8 mouse cellular contexts compared by ENCODE assay signal in the genomic region with DNA sequence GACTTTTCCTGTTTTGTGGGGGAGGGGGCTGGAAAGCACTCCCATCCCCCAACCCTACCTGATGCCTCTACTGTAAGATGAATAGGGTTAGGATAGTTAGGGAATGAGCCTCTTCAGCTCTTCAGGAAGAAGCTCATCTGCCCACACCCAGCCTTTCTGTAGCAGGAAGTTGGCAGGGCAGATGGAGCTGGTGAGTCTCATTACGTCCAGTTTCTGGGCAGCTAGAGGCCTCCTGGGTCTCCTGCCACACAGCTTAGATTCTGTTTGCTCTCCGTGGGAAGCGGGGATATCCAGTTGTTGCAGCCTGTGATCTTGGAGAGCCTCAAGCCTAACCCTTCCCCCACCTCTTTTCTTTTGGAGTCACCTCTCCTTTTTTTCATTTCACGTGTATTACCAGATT. TPM values are rescaled to one million over a fixed set of nuclear protein-coding genes. Genes with fewer than 3 reads are reported as not detected.
DNase-seq lines count a peak whose midpoint lies in the region; ATAC-seq and TF ChIP-seq lines count a peak whose summit lies in the region.

No protein-coding gene starts in this region.

- peak overlapping the region; percentile 67 for H3K27ac ChIP-seq in forebrain, embryonic 15.5 days (replicated peaks)
- peak overlapping the region; percentile 89 for H3K27ac ChIP-seq in liver, embryonic 14.5 days
- peak overlapping the region; percentile 97 for H3K27ac ChIP-seq in stomach, embryonic 15.5 days

- no peak for ATAC-seq in erythroblast, adult 5-6 weeks (replicated peaks; ENCODE audit: low FRiP score, poor library complexity, severe bottlenecking)
- ATAC-seq in forebrain, embryonic 15.5 days (replicated peaks), result no peak
- ATAC-seq in liver, embryonic 14.5 days (ENCODE audit: insufficient read depth), result no peak
- ATAC-seq in stomach, embryonic 15.5 days (ENCODE audit: insufficient read depth, low FRiP score, low read depth), result no peak

- WGBS in forebrain, embryonic 15.5 days, result 8% methylated on average over 4 of the region's 4 CpGs
- 12% methylated on average over 4 of the region's 4 CpGs for WGBS in liver, embryonic 14.5 days (ENCODE audit: insufficient replicate concordance)
- WGBS in stomach, embryonic 15.5 days, result 9% methylated on average over 4 of the region's 4 CpGs

- no peak for TF ChIP-seq CTCF in E14TG2a.4 (conservative IDR thresholded peaks at IDR 0.05; ENCODE audit: low read length)
- TF ChIP-seq CTCF in liver, embryonic 14.5 days (IDR thresholded peaks at IDR 0.05; ENCODE audit: low read depth), result no peak

- no peak overlapping the region for H3K9ac ChIP-seq in forebrain, embryonic 15.5 days (replicated peaks)
- peak overlapping the region; percentile 100 for H3K9ac ChIP-seq in liver, embryonic 14.5 days (replicated peaks)
- no peak overlapping the region for H3K9ac ChIP-seq in stomach, embryonic 15.5 days

- no peak for DNase-seq in liver, embryonic 14.5 days (ENCODE audit: low read depth in 3 of 3, low spot score in 3 of 3)
- DNase-seq in cerebellum, postnatal 4 days (ENCODE audit: low spot score in 2 of 2), result no peak
- no peak for DNase-seq in left cerebral cortex, adult 18-20 months (ENCODE audit: low spot score in 2 of 2)

- TF ChIP-seq EP300 in liver, embryonic 14.5 days (IDR thresholded peaks at IDR 0.05; ENCODE audit: low read depth), result no peak

- H3K4me1 ChIP-seq in erythroblast, embryonic 14.5 days (ENCODE audit: control insufficient read depth), result peaks cover 88% of the 10 kb centered on the region
- peaks cover 68% of the 10 kb centered on the region for H3K4me1 ChIP-seq in E14TG2a.4 (replicated peaks; ENCODE audit: low read depth, low read length)
- peaks cover 42% of the 10 kb centered on the region for H3K4me1 ChIP-seq in forebrain, embryonic 15.5 days
- H3K4me1 ChIP-seq in liver, embryonic 14.5 days (replicated peaks; ENCODE audit: control insufficient read depth in 2 of 2, insufficient read depth in 2 of 2, low read length in 1 of 2), result peaks cover 51 to 58% of the 10 kb centered on the region in 2 experiments
- peaks cover 37% of the 10 kb centered on the region for H3K4me1 ChIP-seq in stomach, embryonic 15.5 days

- H3K27me3 ChIP-seq in erythroblast, embryonic 14.5 days (ENCODE audit: control insufficient read depth), result no peaks in the 10 kb centered on the region
- H3K27me3 ChIP-seq in E14TG2a.4 (ENCODE audit: insufficient read depth, low read length), result no peaks in the 10 kb centered on the region
- H3K27me3 ChIP-seq in forebrain, embryonic 15.5 days, result no peaks in the 10 kb centered on the region
- H3K27me3 ChIP-seq in liver, embryonic 14.5 days (ENCODE audit: control insufficient read depth, insufficient read depth, low read length), result no peaks in the 10 kb centered on the region
- H3K27me3 ChIP-seq in stomach, embryonic 15.5 days (replicated peaks), result no peaks in the 10 kb centered on the region

- peak overlapping the region; percentile 100 for H3K4me3 ChIP-seq in erythroblast, embryonic 14.5 days (replicated peaks)
- peak overlapping the region; percentile 96 for H3K4me3 ChIP-seq in E14TG2a.4 (replicated peaks; ENCODE audit: low read length)
- H3K4me3 ChIP-seq in forebrain, embryonic 15.5 days, result peak overlapping the region; percentile 39; the same call in 1 of the 2 replicates
- H3K4me3 ChIP-seq in liver, embryonic 14.5 days (ENCODE audit: insufficient read depth in 1 of 2, low read depth in 2 of 2, low read length in 2 of 2), result peak overlapping the region; percentile 36 to 100
- H3K4me3 ChIP-seq in stomach, embryonic 15.5 days (replicated peaks), result peak overlapping the region; percentile 32

- H3K36me3 ChIP-seq in erythroblast, embryonic 14.5 days (ENCODE audit: control insufficient read depth), result peaks cover 69% of the 10 kb centered on the region
- peaks cover 43% of the 10 kb centered on the region for H3K36me3 ChIP-seq in E14TG2a.4 (ENCODE audit: insufficient read depth, low read length)
- peaks cover 17% of the 10 kb centered on the region for H3K36me3 ChIP-seq in forebrain, embryonic 15.5 days
- H3K36me3 ChIP-seq in liver, embryonic 14.5 days (replicated peaks; ENCODE audit: control insufficient read depth, insufficient read depth, low read depth), result peaks cover 25% of the 10 kb centered on the region
- peaks cover 20% of the 10 kb centered on the region for H3K36me3 ChIP-seq in stomach, embryonic 15.5 days

- H3K9me3 ChIP-seq in erythroblast, embryonic 14.5 days (ENCODE audit: control insufficient read depth, low read length), result no peaks in the 10 kb centered on the region
- no peaks in the 10 kb centered on the region for H3K9me3 ChIP-seq in E14TG2a.4 (ENCODE audit: low read length)
- H3K9me3 ChIP-seq in forebrain, embryonic 15.5 days, result no peaks in the 10 kb centered on the region
- no peaks in the 10 kb centered on the region for H3K9me3 ChIP-seq in liver, embryonic 14.5 days (ENCODE audit: control insufficient read depth, low read length)
- H3K9me3 ChIP-seq in stomach, embryonic 15.5 days, result no peaks in the 10 kb centered on the region

- H3K4me2 ChIP-seq in forebrain, embryonic 15.5 days (replicated peaks), result peak overlapping the region; percentile 47; the same call in 1 of the 2 replicates
- peak overlapping the region; percentile 91 for H3K4me2 ChIP-seq in liver, embryonic 14.5 days (ENCODE audit: low read depth)
- H3K4me2 ChIP-seq in stomach, embryonic 15.5 days, result peak overlapping the region; percentile 77

RNA-seq across cellular contexts. Expression of gene Hdgf, which starts 3.8 kb away (rescaled TPM):
- 86.9 and 109 TPM in 2 replicates for polyA plus RNA-seq in erythroblast, embryonic 14.5 days (2012)
- total RNA-seq in erythroblast, adult 5-6 weeks (2015; ENCODE audit: low replicate concordance), result 99.5 and 116 TPM in 2 replicates
- 131 and 168 TPM in 2 replicates for total RNA-seq in erythroblast, adult 5-6 weeks (2017; ENCODE audit: low replicate concordance)
- 226 and 235 TPM in 2 replicates for polyA plus RNA-seq in forebrain, embryonic 15.5 days (2015; fragmentation: Nextera tagmentation; extraction: Ambion mirVana)
- 108 and 167 TPM in 2 replicates for polyA plus RNA-seq in liver, embryonic 14.5 days (2012; rRNA removed)
- polyA plus RNA-seq in liver, embryonic 14.5 days (2014; fragmentation: Nextera tagmentation; extraction: Ambion mirVana), result 204 and 256 TPM in 2 replicates
- polyA plus RNA-seq in stomach, embryonic 15.5 days (2015; fragmentation: Nextera tagmentation; extraction: Ambion mirVana), result 238 and 249 TPM in 2 replicates
- total RNA-seq in left cerebral cortex, adult 18-20 months (2021), result 100 to 1,000 TPM; 154 TPM

RNA-seq across cellular contexts. Expression of gene Mrpl24, which starts 9.4 kb away (rescaled TPM):
- polyA plus RNA-seq in erythroblast, embryonic 14.5 days (2012), result 0.97 and 1.1 TPM in 2 replicates
- 24.0 and 39.1 TPM in 2 replicates for total RNA-seq in erythroblast, adult 5-6 weeks (2015; ENCODE audit: low replicate concordance)
- total RNA-seq in erythroblast, adult 5-6 weeks (2017; ENCODE audit: low replicate concordance), result 16.0 and 23.0 TPM in 2 replicates
- polyA plus RNA-seq in forebrain, embryonic 15.5 days (2015; fragmentation: Nextera tagmentation; extraction: Ambion mirVana), result 62.7 and 68.2 TPM in 2 replicates
- polyA plus RNA-seq in liver, embryonic 14.5 days (2012; rRNA removed), result 43.9 and 50.1 TPM in 2 replicates
- 37.9 and 43.4 TPM in 2 replicates for polyA plus RNA-seq in liver, embryonic 14.5 days (2014; fragmentation: Nextera tagmentation; extraction: Ambion mirVana)
- 76.4 and 78.2 TPM in 2 replicates for polyA plus RNA-seq in stomach, embryonic 15.5 days (2015; fragmentation: Nextera tagmentation; extraction: Ambion mirVana)
- total RNA-seq in left cerebral cortex, adult 18-20 months (2021), result 10 to 100 TPM; 53.6 to 53.7 TPM

RNA-seq across cellular contexts. Expression of gene Isg20l2, which starts 20.2 kb away (rescaled TPM):
- 0.25 and 0.26 TPM in 2 replicates for polyA plus RNA-seq in erythroblast, embryonic 14.5 days (2012)
- 8.6 and 10.7 TPM in 2 replicates for total RNA-seq in erythroblast, adult 5-6 weeks (2015; ENCODE audit: low replicate concordance)
- total RNA-seq in erythroblast, adult 5-6 weeks (2017; ENCODE audit: low replicate concordance), result 5.6 and 11.6 TPM in 2 replicates
- 49.7 and 50.0 TPM in 2 replicates for polyA plus RNA-seq in forebrain, embryonic 15.5 days (2015; fragmentation: Nextera tagmentation; extraction: Ambion mirVana)
- 9.3 and 14.8 TPM in 2 replicates for polyA plus RNA-seq in liver, embryonic 14.5 days (2012; rRNA removed)
- 9.7 and 11.0 TPM in 2 replicates for polyA plus RNA-seq in liver, embryonic 14.5 days (2014; fragmentation: Nextera tagmentation; extraction: Ambion mirVana)
- polyA plus RNA-seq in stomach, embryonic 15.5 days (2015; fragmentation: Nextera tagmentation; extraction: Ambion mirVana), result 45.8 and 48.1 TPM in 2 replicates
- 10 to 100 TPM; 13.4 to 14.0 TPM for total RNA-seq in left cerebral cortex, adult 18-20 months (2021)

RNA-seq across cellular contexts. Expression of gene Rrnad1, which starts 20.6 kb away (rescaled TPM):
- 1.3 TPM in 2 replicates for polyA plus RNA-seq in erythroblast, embryonic 14.5 days (2012)
- 0.58 and 1.7 TPM in 2 replicates for total RNA-seq in erythroblast, adult 5-6 weeks (2015; ENCODE audit: low replicate concordance)
- total RNA-seq in erythroblast, adult 5-6 weeks (2017; ENCODE audit: low replicate concordance), result 2.4 and 3.2 TPM in 2 replicates
- polyA plus RNA-seq in forebrain, embryonic 15.5 days (2015; fragmentation: Nextera tagmentation; extraction: Ambion mirVana), result 20.1 and 20.2 TPM in 2 replicates
- 8.9 and 9.2 TPM in 2 replicates for polyA plus RNA-seq in liver, embryonic 14.5 days (2012; rRNA removed)
- 3.5 and 3.6 TPM in 2 replicates for polyA plus RNA-seq in liver, embryonic 14.5 days (2014; fragmentation: Nextera tagmentation; extraction: Ambion mirVana)
- 16.2 and 17.6 TPM in 2 replicates for polyA plus RNA-seq in stomach, embryonic 15.5 days (2015; fragmentation: Nextera tagmentation; extraction: Ambion mirVana)
- 10 to 100 TPM; 19.2 to 21.2 TPM for total RNA-seq in left cerebral cortex, adult 18-20 months (2021)

RNA-seq across cellular contexts. Expression of gene Prcc, which starts 24.5 kb away (rescaled TPM):
- polyA plus RNA-seq in erythroblast, embryonic 14.5 days (2012), result 11.4 and 11.7 TPM in 2 replicates
- 13.2 and 14.8 TPM in 2 replicates for total RNA-seq in erythroblast, adult 5-6 weeks (2015; ENCODE audit: low replicate concordance)
- 17.4 and 17.8 TPM in 2 replicates for total RNA-seq in erythroblast, adult 5-6 weeks (2017; ENCODE audit: low replicate concordance)
- polyA plus RNA-seq in forebrain, embryonic 15.5 days (2015; fragmentation: Nextera tagmentation; extraction: Ambion mirVana), result 16.5 and 17.3 TPM in 2 replicates
- 14.8 and 15.4 TPM in 2 replicates for polyA plus RNA-seq in liver, embryonic 14.5 days (2012; rRNA removed)
- 5.0 and 6.7 TPM in 2 replicates for polyA plus RNA-seq in liver, embryonic 14.5 days (2014; fragmentation: Nextera tagmentation; extraction: Ambion mirVana)
- polyA plus RNA-seq in stomach, embryonic 15.5 days (2015; fragmentation: Nextera tagmentation; extraction: Ambion mirVana), result 11.3 and 12.7 TPM in 2 replicates
- 10 to 100 TPM; 58.4 to 59.5 TPM for total RNA-seq in left cerebral cortex, adult 18-20 months (2021)

Comparison
In these comparisons a context has a peak if more than half of its experiments do, and no peak if none do; other contexts are left out.
1. H3K4me3 ChIP-seq: peak in every context shown above with its lines; median percentile 100 in erythroblast, embryonic 14.5 days; 96 in E14TG2a.4; 68 in liver, embryonic 14.5 days; 39 in forebrain, embryonic 15.5 days; 32 in stomach, embryonic 15.5 days.
2. RNA of gene Mrpl24, which starts 9.4 kb away (polyA plus RNA-seq): 76.4 to 78.2 TPM in stomach, embryonic 15.5 days, 62.7 to 68.2 TPM in forebrain, embryonic 15.5 days and 37.9 to 50.1 TPM in liver, embryonic 14.5 days; 0.97 to 1.1 TPM in erythroblast, embryonic 14.5 days; every median in the first group is over 10 times any median in the second.
3. Peak in every context shown above with its lines, with median percentiles within 50 percentile points of each other: H3K27ac ChIP-seq and H3K4me2 ChIP-seq.